Mouse (Mus musculus) cerebellum, adult 2 months (tissue): ENCODE data around the gene Ssx2ip.

ENCODE experiments used
- CTCF ChIP-seq: fragments of 200-500 bp; IDR thresholded peaks from 2 replicates; pipeline ENCODE4 v1.5.1; 2011; ENCODE audit warnings: low read depth, mild to moderate bottlenecking, control low read depth, low read length, moderate library complexity, borderline replicate concordance; ENCODE audit not compliant: insufficient read depth
- POLR2A ChIP-seq: fragments of 200-500 bp; IDR thresholded peaks from 2 replicates; pipeline ENCODE4 v1.6.1; 2011; ENCODE audit warnings: low read length, control low read depth, borderline replicate concordance; ENCODE audit not compliant: insufficient read depth

- TF ChIP-seq POLR2A (no peak), CTCF (no peak)
Measured at GRCm38 (mm10) chr3:146370553-146371095, 33.8 kb upstream of the Ssx2ip start.
